Mouse (Mus musculus) urinary bladder, postnatal 36 days (tissue): ENCODE measurements around the gene Glrx2.

ENCODE experiments used
- DNase-seq, 2 experiments: peaks; one replicate each; pipeline ENCODE4 v3.0.0; 2022; ENCODE audit warnings: low spot score in 2 of 2, mixed read lengths in 1 of 2

The Glrx2 gene

GRCm38 (mm10) chr1:143745871-143746270 lies 29.7 kb downstream of the Glrx2 start:
- DNase-seq = no peak

GRCm38 (mm10) chr1:143762159-143762558 lies 46.0 kb downstream of the Glrx2 start:
- DNase-seq = no peak

- no peak for DNase-seq
These were observed 48.3 kb downstream of the Glrx2 start for GRCm38 (mm10) chr1:143764443-143764842.

- no peak for DNase-seq
These were observed 49.7 kb downstream of the Glrx2 start for GRCm38 (mm10) chr1:143765801-143766200.

GRCm38 (mm10) chr1:143766238-143766637 lies 50.1 kb downstream of the Glrx2 start:
- no peak for DNase-seq

GRCm38 (mm10) chr1:143770444-143771109 lies 54.4 kb downstream of the Glrx2 start:
- DNase-seq = no peak

GRCm38 (mm10) chr1:143773082-143773481 lies 56.9 kb downstream of the Glrx2 start:
- no peak for DNase-seq

- DNase-seq = no peak
These were observed 57.8 kb downstream of the Glrx2 start for GRCm38 (mm10) chr1:143773909-143774308.

- peak; percentile 94 to 97 for DNase-seq
These were observed 60.6 kb downstream of the Glrx2 start, which contains the start of the genes Trove2 and Uchl5 for GRCm38 (mm10) chr1:143776446-143777411. Gene Trove2, minus strand, starts transcription at chr1:143777068. Gene Uchl5, plus strand, starts transcription at chr1:143777272.

GRCm38 (mm10) chr1:143777558-143778218 lies 61.5 kb downstream of the Glrx2 start:
- DNase-seq = peak in 1 of 2 experiments; percentile 22

- DNase-seq = peak in 1 of 2 experiments; percentile 35
These were observed 72.6 kb downstream of the Glrx2 start for GRCm38 (mm10) chr1:143788584-143789227.
